In genomic region chr12:71016503-71017241, GRCm38 (mm10) we compare ENCODE assay signal across 8 mouse cellular contexts. TPM values are rescaled to one million over a fixed set of nuclear protein-coding genes. Genes with fewer than 3 reads are reported as not detected.
A peak's percentile ranks its signal among the peaks of the same experiment; 100 is the strongest.
DNase-seq lines count a peak whose midpoint lies in the region; ATAC-seq lines count a peak whose summit lies in the region.

No protein-coding gene starts in this region.

- H3K9ac ChIP-seq in lung, embryonic 15.5 days = peak overlapping the region; percentile 90

- ATAC-seq in lung, embryonic 15.5 days (ENCODE audit: borderline replicate concordance, extremely low read depth, low FRiP score, low TSS enrichment) = peak; percentile 15

- peak overlapping the region; percentile 63 for H3K4me2 ChIP-seq in lung, embryonic 15.5 days

- WGBS in lung, embryonic 15.5 days = under 1% methylated on average over 57 of the region's 82 CpGs

- no peaks in the 10 kb centered on the region for H3K9me3 ChIP-seq in lung, embryonic 15.5 days

- peak overlapping the region; percentile 100 for H3K4me3 ChIP-seq in lung, embryonic 15.5 days

- peaks cover 39% of the 10 kb centered on the region for H3K36me3 ChIP-seq in lung, embryonic 15.5 days

- DNase-seq in right cerebral cortex, adult 18-20 months = peak; percentile 18
- DNase-seq in right cerebral cortex, postnatal 4 days = no peak
- peak; percentile 53 to 57 for DNase-seq in cerebellum, postnatal 10 days
- peak; percentile 98 for DNase-seq in heart, adult 11 months
- peak; percentile 67 for DNase-seq in kidney, adult 18-20 months
- peak; percentile 67 for DNase-seq in ovary, postnatal 36 days (ENCODE audit: low spot score)
- peak; percentile 36 to 39 for DNase-seq in urinary bladder, postnatal 36 days (ENCODE audit: low spot score in 2 of 2)

- H3K4me1 ChIP-seq in lung, embryonic 15.5 days = peaks cover 25% of the 10 kb centered on the region

- no peaks in the 10 kb centered on the region for H3K27me3 ChIP-seq in lung, embryonic 15.5 days

- peak overlapping the region; percentile 99 for H3K27ac ChIP-seq in lung, embryonic 15.5 days

RNA-seq across cellular contexts. Expression of gene Arid4a, which starts 0.9 kb away (rescaled TPM):
- polyA plus RNA-seq in lung, embryonic 15.5 days (2015; fragmentation: Nextera tagmentation; extraction: Ambion mirVana) = 39.6 and 39.8 TPM in 2 replicates

RNA-seq across cellular contexts. Expression of gene Psma3, which starts 42.3 kb away (rescaled TPM):
- polyA plus RNA-seq in lung, embryonic 15.5 days (2015; fragmentation: Nextera tagmentation; extraction: Ambion mirVana) = 651 and 672 TPM in 2 replicates
